Mouse (Mus musculus) C2C12 (cell line): ENCODE results near the gene Olfr765. TPM values are rescaled to one million over a fixed set of nuclear protein-coding genes. Genes with fewer than 3 reads are reported as not detected.
"Not testable (repeated sequence)": the region's sequence is repeated elsewhere in the genome, so short reads cannot be mapped to it uniquely, and the experiment has no call there.

Experiments
- H3K27me3 ChIP-seq: one replicate; pipeline ENCODE4 v1.6.1; 2011; ENCODE audit not compliant: control insufficient read depth, insufficient read depth, insufficient read length
- H3K36me3 ChIP-seq: one replicate; pipeline ENCODE4 v1.6.1; 2011; ENCODE audit not compliant: control insufficient read depth, insufficient read depth
- H3K4me3 ChIP-seq: one replicate; pipeline ENCODE4 v1.5.1; 2011; ENCODE audit warnings: mild to moderate bottlenecking, control low read depth; ENCODE audit not compliant: poor library complexity, insufficient read depth, severe bottlenecking
- H3K79me2 ChIP-seq: one replicate; pipeline ENCODE4 v1.6.1; 2011; ENCODE audit not compliant: control insufficient read depth, insufficient read depth
- H3K79me3 ChIP-seq: one replicate; pipeline ENCODE4 v1.6.1; 2011; ENCODE audit warnings: low read depth, control low read depth
- H3ac ChIP-seq: one replicate; pipeline ENCODE3; 2011; ENCODE audit warnings: low read depth; ENCODE audit not compliant: control insufficient read depth, insufficient read length
- CEBPB ChIP-seq: IDR thresholded peaks from one replicate; pipeline ENCODE4 v1.6.1; 2011; ENCODE audit warnings: low read depth, mild to moderate bottlenecking, control low read depth, moderate library complexity
- CTCF ChIP-seq: IDR thresholded peaks from one replicate; pipeline ENCODE4 v1.5.1; 2011; ENCODE audit not compliant: control insufficient read depth, insufficient read depth, insufficient read length
- FOSL1 ChIP-seq: IDR thresholded peaks from one replicate; pipeline ENCODE4 v1.8.0; 2011; ENCODE audit warnings: mild to moderate bottlenecking, low read length; ENCODE audit not compliant: poor library complexity, insufficient read depth, severe bottlenecking
- MAX ChIP-seq: IDR thresholded peaks from one replicate; pipeline ENCODE4 v1.6.1; 2011; ENCODE audit warnings: mild to moderate bottlenecking, control low read depth
- MYOD1 ChIP-seq: IDR thresholded peaks from one replicate; pipeline ENCODE4 v1.6.1; 2011; ENCODE audit warnings: low read depth; ENCODE audit not compliant: control insufficient read depth, insufficient read length
- MYOG ChIP-seq: IDR thresholded peaks from one replicate; pipeline ENCODE4 v1.6.1; 2011; ENCODE audit not compliant: control insufficient read depth, insufficient read length; ENCODE audit errors: extremely low read depth
- USF1 ChIP-seq: IDR thresholded peaks from one replicate; pipeline ENCODE4 v1.6.1; 2011; ENCODE audit warnings: low read depth, mild to moderate bottlenecking, control low read depth, moderate library complexity
- polyA plus RNA-seq: library from polyadenylated mRNA; unstranded; fragments of >200 nt; fragmentation: generic; extraction: Trizol; gene quantifications from one replicate; pipeline ENCODE4 v1.2.1, GENCODE M21; 2012; ENCODE audit warnings: missing spikeins

Olfr765 gene
- polyA plus RNA-seq, 1 experiment = not detected

GRCm38 (mm10) chr10:129026018-129026662 is 23.7 kb downstream of the Olfr765 start:
- H3K4me3 ChIP-seq = no peak overlapping the region
- H3ac ChIP-seq = no peak overlapping the region
- H3K36me3 ChIP-seq = no peaks in the 10 kb centered on the region
- no peaks in the 10 kb centered on the region for H3K27me3 ChIP-seq
- no peaks in the 10 kb centered on the region for H3K79me2 ChIP-seq
- no peaks in the 10 kb centered on the region for H3K79me3 ChIP-seq
- TF ChIP-seq MYOG = no peak
- no peak for TF ChIP-seq MYOD1
- TF ChIP-seq CTCF = peak; percentile 18
- TF ChIP-seq USF1 = no peak
- TF ChIP-seq FOSL1 = no peak

- Histone ChIP-seq H3ac (no peak overlapping the region), H3K4me3 (no peak overlapping the region), H3K36me3 (no peaks in the 10 kb centered on the region), H3K27me3 (no peaks in the 10 kb centered on the region), H3K79me3 (no peaks in the 10 kb centered on the region), H3K79me2 (no peaks in the 10 kb centered on the region)
- TF ChIP-seq FOSL1 = no peak
- TF ChIP-seq MYOD1 = no peak
- no peak for TF ChIP-seq MAX
- TF ChIP-seq MYOG = no peak
- no peak for TF ChIP-seq CTCF
- TF ChIP-seq USF1 = no peak
- no peak for TF ChIP-seq CEBPB
These were observed 26.5 kb downstream of the Olfr765 start for GRCm38 (mm10) chr10:129023319-129023718.

DNA sequence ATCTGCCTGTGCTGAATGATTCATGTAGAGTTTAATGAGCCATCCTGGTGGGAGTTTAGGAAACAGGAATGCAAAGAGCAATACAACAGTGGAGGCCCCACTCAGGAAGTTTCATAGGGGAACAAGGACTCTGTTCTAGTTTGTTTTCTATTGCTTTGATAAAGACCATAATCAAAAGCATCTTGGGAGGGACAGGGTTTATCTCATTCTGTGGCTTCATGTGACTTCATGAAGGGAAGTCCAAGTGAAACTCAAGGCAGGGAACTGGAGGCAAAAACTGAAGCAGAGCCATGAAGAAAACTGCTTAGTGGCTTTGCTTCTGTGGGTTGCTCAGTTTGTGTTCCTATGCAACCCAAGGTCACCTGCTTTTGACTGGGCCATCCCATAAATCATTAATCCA is 35.3 kb downstream of the Olfr765 start:
- H3K27me3 ChIP-seq = no peaks in the 10 kb centered on the region
- H3K4me3 ChIP-seq = no peak overlapping the region
- H3K79me3 ChIP-seq = no peaks in the 10 kb centered on the region
- H3ac ChIP-seq = no peak overlapping the region
- TF ChIP-seq CEBPB (no peak), MYOG (no peak), MAX (no peak), CTCF (no peak), MYOD1 (no peak), FOSL1 (no peak), USF1 (no peak)
- no peaks in the 10 kb centered on the region for H3K36me3 ChIP-seq
- no peaks in the 10 kb centered on the region for H3K79me2 ChIP-seq

DNA sequence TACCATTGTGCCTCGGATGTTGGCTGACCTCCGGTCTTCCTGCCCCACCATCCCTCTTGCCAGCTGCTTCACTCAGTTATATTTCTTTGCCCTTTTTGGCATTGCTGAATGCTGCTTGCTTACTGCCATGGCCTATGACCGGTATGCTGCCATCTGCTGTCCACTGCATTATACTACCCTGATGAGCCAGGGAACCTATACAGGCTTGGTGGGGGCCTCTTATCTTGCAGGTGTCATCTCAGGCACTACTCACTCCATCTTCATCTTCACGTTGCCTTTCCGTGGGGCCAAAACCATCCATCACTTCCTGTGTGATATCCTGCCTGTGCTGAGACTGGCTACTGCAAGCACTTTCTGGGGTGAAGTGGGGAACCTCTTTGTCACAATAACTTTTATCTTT is 38.3 kb downstream of the Olfr765 start:
- H3K4me3 ChIP-seq, H3ac ChIP-seq, H3K79me2 ChIP-seq, H3K79me3 ChIP-seq, H3K27me3 ChIP-seq, H3K36me3 ChIP-seq: not testable (repeated sequence)

DNA sequence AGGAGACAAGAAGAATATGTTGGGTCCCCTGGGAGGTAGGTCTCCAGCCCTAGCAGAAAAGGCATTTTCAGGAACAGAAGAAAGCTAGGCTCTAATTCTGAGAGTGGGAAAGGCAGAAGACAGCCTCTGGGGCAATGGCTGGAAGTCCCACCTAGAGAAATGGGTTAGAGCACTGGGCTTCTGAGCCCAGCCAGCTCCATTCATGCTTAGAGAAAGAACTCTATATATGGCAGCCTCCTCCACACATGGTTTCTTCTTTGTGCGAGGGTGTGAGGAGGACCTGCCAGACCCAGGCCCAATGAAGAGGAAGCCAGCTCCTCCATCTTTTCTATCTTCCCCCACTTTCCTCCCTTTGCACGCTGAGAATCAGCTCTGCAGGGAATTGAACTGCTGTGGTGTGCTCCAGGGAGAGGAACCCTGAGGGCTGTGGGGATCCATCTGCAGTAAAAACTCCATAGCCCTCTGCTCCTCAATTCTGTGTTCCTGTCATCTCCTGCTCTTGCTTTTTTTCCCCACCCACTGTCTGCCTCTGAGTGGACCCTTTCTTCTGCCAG is 39.4 kb downstream of the Olfr765 start, which contains the start of gene Olfr763:
Olfr763 (plus strand) TSS at position 504 of the 554 bp plus-strand sequence.
- H3K36me3 ChIP-seq = no peaks in the 10 kb centered on the region
- H3K79me2 ChIP-seq = no peaks in the 10 kb centered on the region
- H3K79me3 ChIP-seq = no peaks in the 10 kb centered on the region
- no peaks in the 10 kb centered on the region for H3K27me3 ChIP-seq
- H3K4me3 ChIP-seq = no peak within 1 kb of the TSS
- TF ChIP-seq FOSL1 = no peak
- no peak for TF ChIP-seq MYOG
- no peak for TF ChIP-seq MYOD1
- no peak for TF ChIP-seq MAX
- no peak for TF ChIP-seq USF1
- no peak for TF ChIP-seq CTCF
- no peak for TF ChIP-seq CEBPB
- no peak within 1 kb of the TSS for H3ac ChIP-seq
